Mouse (Mus musculus) brain, embryonic 14.5 days (tissue): ENCODE results near the gene Olfr1344.

Source experiments
- CTCF ChIP-seq: fragments of 200-500 bp; IDR thresholded peaks from 2 replicates; pipeline ENCODE4 v1.5.1; 2012; ENCODE audit warnings: inconsistent platforms, mild to moderate bottlenecking, moderate library complexity, borderline replicate concordance; ENCODE audit not compliant: insufficient read depth, insufficient read length; ENCODE audit errors: extremely low read depth
- POLR2A ChIP-seq: fragments of 200-500 bp; IDR thresholded peaks from 2 replicates; pipeline ENCODE4 v1.6.1; 2012; ENCODE audit warnings: mild to moderate bottlenecking, inconsistent platforms, borderline replicate concordance; ENCODE audit not compliant: poor library complexity, insufficient read depth, insufficient read length, severe bottlenecking; ENCODE audit errors: extremely low read depth

GRCm38 (mm10) chr7:6415442-6415787 lies 23.1 kb upstream of the Olfr1344 start:
- TF ChIP-seq CTCF (no peak), POLR2A (no peak)
